Mouse (Mus musculus) cerebellum, adult 8-10 months (tissue): ENCODE measurements around the gene Zbtb22.
"Not testable (repeated sequence)": the region's sequence is repeated elsewhere in the genome, so short reads cannot be mapped to it uniquely, and the experiment has no call there.

ENCODE experiments used
- DNase-seq: peaks from one replicate; pipeline ENCODE4 v3.0.0; 2022

The Zbtb22 gene

DNA sequence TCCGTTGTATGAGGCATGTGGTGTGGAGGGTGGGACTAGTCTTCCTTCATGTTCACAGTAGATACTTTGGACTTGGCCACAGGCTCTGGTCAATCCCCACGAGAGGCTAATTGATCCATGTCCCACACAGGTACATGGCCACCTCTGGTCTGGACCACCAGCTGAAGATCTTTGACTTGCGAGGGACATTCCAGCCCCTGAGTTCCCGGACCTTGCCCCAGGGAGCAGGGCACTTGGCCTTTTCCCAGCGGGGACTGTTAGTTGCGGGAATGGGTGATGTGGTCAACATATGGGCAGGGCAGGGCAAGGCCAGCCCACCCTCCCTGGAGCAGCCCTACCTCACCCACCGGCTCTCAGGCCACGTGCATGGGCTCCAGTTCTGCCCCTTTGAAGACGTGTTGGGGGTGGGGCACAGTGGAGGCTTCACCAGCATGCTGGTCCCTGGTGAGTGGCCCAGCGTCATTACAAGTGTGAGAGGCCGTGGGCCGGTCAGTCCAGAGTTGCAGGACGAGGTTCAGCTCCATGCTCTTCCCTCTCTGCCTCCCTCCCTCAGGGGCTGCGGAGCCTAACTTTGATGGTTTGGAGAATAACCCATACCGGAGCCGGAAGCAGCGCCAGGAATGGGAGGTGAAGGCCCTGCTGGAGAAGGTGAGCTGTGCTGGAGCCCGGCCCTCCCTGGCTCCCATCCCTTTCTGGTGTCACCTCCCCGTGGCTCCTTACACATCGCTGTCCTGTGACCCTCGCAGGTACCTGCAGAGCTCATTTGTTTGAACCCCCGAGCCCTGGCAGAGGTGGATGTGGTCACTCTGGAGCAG is 32.6 kb downstream of the Zbtb22 start:
- DNase-seq, result peak; percentile 21

DNA sequence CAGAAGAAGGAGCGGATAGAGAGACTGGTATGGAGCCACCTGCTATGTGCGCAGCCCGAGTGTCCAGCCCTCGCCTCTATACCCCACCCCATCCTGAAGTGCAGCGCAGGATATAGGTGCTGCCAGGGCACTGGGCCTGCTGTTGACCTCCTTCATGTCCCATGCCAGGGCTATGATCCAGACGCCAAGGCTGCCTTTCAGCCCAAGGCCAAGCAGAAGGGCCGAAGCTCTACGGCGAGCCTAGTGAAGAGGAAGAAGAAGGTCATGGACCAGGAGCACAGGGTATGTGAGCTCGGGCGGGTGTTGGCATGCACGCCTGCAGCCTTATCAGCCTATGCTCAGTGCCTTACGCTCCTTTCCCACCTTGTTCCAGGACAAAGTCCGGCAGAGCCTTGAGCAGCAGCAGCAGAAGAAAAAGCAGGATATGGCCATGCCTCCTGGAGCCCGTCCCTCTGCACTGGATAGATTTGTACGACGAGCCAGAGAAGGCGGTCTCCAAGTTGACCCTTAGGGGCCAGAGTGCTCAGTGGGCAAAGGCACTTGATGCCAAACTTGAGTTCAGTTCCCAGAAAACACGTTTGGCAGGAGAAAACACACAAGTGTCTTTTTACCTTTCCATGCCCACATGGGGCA is 33.3 kb downstream of the Zbtb22 start:
- peak; percentile 13 for DNase-seq

DNA sequence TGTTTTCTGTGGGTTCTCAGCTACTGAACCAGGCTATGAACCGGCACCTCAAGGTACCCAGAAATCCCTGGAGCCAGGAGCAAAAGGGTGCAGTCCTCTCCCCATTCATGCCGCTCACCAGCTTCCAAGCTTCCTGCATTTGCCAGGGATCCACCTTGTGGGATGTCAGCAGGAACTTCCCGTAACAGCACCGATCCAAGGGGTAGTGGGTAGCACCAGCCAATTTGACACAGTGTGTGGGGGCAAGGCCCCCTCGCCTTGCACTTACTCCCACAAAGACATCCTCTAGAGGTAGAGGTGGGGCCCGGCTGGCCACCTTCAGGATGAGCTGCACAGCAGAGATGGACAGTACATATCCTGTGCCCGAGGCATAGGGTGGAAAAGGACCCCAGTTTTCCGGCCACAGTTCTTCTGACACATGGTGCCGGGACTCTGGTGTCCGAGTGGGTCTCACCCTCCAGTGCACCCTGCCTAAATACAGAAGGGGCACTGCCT is 34.5 kb downstream of the Zbtb22 start:
- DNase-seq, result peak; percentile 23

DNA sequence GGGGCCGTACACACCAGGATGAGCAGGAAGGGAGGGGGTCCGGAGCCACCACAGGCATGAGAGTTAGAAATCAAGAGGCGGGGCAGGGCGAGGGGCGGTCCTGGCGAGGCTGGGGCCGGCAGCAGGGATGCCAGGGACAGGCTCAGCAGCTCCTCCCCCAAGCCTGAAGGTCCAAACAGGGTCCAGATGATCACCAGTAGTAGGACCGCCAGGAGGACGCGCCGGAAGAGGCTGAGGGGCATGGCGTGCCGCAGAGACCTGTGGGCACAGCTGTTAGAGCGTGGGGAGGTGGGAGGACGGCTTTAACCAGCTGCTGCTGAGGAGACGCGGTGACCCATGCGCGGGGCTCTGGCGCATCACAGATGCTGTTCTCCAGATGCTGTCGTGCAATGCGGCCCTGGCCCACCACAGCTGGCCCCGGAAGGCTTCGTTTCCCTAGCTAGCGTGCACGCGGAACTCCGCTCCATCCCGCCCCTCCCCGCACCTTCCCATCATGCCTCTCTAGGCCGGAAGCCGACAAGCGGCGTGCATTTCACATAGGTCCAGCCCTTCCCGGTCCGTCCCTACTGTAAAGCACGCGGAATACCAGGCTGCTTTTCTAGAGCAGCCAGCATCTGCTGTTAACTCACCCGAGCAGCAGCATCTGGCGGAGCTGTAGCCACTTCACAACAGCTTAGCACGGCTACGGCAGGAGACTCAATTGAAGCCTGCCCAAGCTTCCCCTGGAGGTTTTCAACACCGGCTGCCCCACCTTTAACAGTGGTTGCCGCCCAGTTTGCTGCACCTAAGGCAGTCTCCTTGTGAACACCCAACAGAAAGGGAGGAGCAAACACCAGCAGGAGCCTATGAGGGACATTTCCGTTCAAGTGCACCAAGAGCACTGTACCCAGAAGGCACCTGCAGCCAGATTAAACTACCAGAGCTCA is 35.6 kb downstream of the Zbtb22 start, which contains the start of gene B3galt4:
Gene B3galt4 (minus strand): TSS at position 468 of the 926 bp plus-strand sequence.
- DNase-seq, result peak; percentile 54

DNA sequence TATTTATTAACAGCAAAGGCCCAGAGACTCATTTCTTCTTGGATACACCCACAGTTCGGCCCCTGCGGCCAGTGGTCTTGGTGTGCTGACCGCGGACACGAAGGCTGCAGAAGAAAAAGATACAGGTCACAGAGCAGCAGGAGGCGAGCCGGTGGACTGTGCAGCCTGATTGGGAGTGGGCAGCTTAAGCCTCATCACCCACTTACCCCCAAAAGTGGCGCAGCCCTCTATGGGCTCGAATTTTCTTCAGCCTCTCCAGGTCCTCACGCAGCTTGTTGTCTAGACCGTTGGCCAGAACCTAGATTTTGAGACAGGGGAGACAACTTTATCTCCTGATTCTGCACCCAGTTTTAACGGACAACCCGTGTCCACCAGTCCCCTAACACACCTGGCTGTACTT is 36.3 kb downstream of the Zbtb22 start:
- not testable (repeated sequence) for DNase-seq

DNA sequence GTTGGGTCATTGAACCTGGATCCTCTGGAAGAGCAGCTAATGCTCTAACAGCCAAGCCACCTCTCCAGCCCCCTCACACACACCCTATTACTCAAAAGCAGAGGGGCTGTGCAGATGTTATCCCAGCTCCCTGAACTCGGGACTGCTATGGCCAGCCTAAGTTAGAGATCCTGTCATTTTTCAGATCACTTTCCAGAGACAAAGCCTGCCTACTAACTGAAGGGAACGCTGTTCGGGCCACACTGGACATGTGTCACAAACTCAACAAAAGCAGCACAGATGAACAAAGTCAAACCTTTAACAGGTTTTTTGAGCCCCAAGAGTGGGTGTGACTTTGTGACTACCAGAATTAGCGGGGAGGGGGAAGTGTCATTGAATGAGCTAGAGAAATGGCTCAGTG is 37.2 kb downstream of the Zbtb22 start:
- no peak for DNase-seq

DNA sequence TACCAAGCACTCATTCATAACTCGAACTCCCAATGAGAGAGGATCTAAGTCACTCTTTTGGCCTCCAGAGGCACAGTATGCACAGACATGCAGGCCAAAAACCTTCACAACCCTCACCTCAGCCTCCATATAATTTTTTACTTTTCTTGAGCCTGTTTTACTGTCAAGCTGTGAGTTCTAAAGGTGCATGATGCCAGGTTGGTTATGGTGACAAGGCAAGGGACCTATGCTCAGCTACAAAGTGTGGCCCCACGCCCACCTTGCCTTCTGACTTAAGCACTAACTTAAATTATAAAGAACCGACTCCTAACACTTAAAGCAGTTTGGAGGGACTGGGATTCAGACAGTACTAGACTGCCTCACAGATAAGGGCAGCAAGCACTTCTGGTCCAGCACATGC is 37.6 kb downstream of the Zbtb22 start:
- DNase-seq, result no peak

DNA sequence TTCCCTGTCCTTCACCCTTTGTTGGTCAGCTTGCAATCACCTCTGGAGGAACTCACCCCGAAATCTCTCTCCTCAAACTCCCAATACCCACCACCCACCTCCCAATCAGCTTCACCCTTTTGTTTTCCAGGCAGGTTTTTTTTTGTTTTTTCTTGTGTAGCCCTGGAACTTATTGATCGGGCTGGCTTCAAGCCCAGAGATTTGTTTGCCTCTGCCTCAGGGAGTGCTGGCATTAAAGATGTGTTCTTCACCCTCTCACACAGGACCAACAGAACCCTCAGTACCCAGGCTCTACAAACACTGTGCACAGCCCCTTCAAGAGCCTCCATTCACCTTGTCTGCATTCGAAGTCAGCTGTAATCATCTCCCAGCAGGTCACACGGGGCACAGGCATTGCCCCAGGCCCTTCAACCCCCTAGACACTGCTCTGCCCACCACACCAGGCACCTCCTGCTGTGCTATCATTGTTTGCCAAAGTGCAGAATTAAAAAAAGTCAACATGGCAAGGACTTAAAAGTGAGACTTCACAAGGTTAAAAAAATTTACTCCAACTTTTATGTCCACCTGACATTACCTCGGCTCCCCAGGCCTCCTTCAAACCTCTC is 38.4 kb downstream of the Zbtb22 start:
- DNase-seq, result no peak

DNA sequence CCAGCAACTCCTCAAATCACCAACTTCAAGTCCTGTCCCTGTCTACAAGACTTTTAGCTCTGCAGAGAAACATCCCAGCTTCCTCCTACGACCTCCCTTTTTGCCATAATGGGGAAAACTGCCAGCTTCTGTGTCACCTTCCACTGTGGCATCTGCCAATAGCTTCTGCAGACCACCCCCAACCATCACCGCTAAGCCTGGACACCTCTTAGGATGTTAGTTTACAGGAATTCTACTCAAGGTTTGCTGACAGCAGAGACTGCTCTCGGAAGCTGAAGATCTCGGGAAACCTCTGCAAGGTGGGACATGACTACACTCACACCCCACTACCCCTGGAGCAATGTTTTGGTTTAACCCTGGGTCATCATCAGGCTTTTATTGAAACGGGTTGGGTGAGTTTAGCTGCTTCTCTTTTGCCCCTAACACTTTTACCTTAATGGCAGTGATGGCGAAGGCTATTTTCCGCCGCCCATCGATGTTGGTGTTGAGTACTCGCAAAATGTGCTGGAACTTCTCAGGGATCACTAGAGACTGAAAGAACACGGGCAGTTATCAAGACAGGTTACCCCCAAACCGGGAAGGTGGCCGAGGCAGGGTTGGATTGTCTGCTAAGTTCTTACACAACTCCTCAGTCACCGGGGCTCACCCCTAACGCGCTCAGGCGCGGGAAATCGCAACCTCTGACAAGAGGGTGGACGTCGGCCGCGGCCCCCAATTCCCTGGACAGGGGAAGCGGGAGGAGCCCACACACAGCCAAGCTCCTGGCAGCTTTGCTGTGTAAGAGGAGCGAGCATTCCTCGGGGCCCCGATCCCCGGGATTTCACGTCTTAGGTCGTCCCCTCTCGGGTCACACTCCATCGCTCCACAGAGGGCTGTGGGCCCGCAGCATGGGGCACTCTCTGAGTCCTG is 39.2 kb downstream of the Zbtb22 start:
- no peak for DNase-seq

DNA sequence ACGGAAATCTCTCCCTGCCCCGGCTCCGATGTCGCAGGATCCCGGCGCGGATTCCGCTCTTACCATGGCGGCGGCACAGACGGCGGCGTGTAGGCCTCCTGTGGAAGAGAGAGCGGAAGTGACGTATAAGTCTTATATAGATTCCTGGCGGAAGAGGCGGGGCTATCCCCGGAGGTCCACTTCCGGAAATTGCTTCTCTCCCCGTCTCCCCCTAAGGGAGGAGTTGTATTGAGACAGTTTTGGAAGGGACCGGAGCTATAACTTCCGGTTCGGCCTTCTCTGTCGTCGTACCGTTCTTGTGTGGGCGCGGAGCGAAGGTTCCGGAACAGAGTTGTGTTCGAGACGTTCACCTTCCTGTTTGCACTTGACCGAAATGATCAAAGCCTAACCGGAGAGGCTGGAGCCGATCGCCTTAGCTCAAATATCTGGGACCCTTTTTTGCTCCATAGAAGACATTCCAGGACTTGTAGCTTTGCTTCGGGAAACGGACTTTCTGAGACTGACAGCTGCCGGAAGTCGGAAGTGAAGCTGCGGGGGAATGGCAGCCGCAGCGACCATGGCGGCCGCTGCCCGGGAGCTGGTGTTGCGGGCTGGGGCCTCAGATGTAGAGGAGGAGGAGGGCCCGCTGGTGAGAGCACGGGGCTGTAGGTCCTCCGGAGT is 40.0 kb downstream of the Zbtb22 start, which contains the start of the genes Vps52 and Rps18:
Gene Vps52 (plus strand): TSS at position 258 of the 660 bp plus-strand sequence.
Gene Rps18 (minus strand): TSS at position 447 of the 660 bp plus-strand sequence.
- peak; percentile 98 for DNase-seq

DNA sequence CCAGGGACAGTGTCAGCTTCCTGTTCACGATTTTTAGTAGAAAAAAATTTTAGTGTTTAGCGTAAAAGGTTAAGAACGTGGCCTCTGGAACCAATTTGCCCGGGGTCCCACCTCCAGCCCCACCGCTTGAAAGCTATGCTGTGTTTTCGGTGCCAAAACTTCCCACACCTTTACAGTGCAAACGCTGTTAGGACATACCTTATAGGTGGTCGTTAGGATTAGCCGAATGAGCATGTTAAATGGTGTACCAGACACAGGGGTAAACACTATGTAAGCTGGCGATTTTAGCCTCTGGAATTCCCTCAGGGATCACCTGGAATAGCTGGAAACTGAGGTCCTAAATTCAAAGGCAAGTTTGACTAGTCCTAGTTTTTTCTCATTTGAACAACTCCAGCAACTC is 40.6 kb downstream of the Zbtb22 start:
- no peak for DNase-seq

DNA sequence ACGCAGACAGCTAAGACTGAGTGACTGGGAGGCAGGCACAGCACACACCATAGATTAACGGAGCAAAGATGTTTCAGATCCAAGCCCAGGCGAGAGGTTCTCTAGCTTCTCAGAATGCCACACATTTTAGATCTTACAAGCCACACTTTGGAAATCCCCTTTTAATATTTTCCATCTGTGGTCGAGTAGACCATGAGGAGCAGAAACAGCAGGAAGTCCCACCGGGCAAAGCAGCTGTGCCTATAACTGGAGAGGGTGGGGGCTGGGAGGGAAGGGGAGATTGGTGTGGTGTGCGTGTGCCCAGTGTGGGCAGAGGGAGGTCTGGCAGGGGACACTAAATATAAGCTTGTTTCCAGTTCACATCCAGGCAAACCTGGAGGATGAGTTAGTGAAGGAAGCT is 41.8 kb downstream of the Zbtb22 start:
- no peak for DNase-seq

DNA sequence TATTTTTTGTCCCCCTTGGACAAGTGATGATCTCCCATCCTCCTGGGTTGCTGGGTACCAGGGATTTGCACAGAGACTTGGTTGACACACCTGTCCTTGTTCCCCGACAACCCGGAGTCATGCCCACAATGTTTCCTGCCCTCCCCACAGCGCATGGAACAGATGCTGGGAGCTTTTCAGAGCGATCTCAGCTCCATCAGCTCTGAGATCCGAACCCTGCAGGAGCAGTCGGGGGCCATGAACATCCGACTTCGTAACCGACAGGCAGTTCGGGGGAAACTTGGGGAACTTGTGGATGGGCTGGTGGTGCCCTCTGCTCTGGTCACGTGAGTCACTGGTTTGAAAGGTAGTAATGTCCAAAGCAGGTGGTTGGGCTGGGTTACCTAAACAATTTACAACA is 42.7 kb downstream of the Zbtb22 start:
- DNase-seq, result no peak

DNA sequence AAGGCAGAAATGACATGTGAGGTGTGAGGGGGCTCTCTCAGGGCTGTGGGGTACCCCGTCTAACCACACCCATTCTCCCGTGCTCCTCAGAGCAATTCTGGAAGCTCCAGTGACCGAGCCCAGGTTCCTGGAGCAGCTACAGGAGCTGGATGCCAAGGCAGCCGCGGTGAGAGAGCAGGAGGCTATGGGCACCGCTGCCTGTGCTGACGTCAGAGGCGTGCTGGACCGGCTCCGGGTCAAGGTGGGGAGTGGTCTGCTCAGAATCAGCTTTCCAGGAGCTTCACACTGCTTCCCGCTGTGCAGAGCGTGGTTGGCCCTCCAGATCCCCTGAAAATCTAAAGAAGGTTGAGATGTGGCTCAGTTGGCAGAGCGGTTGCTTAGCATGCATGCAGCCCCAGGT is 43.4 kb downstream of the Zbtb22 start:
- DNase-seq, result no peak

DNA sequence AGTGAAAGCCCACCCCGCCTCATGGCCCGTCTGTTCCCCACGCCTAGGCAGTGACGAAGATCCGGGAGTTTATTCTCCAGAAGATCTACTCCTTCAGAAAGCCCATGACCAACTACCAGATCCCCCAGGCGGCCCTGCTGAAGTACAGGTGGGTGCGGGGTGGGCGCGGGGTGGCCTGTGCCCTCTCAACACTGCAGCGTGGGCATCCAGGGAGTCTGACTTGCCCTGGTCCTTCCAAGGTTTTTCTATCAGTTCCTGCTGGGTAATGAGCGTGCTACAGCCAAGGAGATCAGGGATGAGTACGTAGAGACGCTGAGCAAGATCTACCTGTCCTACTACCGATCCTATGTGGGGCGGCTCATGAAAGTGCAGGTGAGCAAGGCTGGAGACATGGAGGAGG is 44.2 kb downstream of the Zbtb22 start:
- no peak for DNase-seq

DNA sequence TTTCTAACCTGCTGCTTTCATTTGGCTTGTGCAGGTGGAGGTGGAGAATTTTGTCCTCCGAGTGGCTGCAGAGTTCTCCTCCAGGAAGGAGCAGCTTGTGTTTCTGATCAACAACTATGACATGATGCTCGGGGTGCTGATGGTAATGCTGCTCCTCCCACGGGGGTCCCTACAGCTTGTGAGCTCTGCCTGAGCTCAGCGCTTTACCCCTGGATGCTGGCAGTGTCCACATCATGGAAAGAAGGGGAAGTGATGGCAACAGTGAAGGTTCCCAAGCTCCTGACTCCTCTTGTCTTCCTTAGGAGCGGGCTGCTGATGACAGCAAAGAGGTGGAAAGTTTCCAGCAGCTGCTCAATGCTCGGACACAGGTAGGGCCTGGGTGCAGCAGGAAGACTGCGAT is 47.2 kb downstream of the Zbtb22 start:
- DNase-seq, result no peak

DNA sequence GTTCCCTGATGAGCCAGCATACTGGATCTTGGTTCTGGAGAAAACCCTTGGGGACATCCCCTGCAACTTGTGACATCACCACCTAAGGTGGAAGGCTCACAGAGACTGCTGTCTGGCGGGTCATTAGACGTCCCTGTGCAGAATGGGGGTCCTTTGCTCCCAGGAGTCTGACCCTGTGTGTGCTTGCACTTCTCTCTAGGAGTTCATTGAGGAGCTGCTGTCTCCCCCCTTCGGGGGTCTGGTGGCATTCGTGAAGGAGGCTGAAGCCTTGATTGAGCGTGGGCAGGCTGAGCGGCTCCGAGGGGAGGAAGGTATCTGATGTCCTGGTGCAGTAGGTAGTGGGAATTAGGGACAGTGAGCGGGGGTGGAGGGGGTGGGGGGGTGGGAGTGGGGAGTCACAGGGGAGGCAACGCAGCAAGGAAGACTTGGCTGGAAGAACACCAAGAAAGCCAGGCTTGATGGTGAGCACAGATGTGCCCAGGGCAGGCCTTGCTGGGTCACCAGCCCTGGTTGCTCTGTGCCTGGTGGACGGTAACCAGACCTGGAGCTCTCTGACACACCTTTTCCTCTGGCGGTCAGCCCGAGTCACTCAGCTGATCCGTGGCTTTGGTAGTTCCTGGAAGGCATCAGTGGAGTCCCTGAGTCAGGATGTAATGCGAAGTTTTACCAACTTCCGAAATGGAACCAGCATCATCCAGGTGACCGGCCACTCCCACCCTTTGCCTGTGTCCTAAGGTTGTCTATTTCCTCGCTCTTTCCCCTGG is 49.6 kb downstream of the Zbtb22 start:
- no peak for DNase-seq

DNA sequence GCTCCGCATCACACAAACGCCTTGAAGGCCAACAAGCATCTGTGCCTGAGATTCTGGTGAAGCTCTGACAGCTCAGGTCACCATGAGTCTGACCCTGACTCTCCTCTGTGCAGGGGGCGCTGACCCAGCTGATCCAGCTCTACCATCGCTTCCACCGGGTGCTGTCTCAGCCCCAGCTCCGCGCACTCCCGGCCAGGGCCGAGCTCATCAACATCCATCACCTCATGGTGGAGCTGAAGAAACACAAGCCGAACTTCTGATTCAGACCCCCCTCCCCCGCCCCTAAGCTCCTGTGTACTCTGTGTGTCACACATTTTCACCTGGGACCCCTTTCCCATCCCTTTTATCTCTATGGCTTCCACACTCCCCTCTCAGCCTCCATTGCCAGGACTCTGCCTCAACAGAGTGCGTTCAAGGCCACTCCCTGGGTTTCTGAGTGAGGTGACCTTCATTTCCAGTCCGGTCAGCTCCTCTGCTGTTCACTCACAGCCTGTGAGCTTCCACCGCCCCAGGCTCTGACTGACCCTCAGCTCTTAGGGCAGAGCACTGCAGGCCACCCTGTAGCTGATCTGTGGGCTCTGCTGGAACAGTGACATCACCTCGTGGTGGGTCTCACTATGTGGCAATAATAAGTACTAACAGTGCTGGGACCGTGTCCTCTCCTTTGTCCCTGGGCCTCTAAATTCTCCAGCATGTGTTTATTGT is 50.3 kb downstream of the Zbtb22 start:
- no peak for DNase-seq

DNA sequence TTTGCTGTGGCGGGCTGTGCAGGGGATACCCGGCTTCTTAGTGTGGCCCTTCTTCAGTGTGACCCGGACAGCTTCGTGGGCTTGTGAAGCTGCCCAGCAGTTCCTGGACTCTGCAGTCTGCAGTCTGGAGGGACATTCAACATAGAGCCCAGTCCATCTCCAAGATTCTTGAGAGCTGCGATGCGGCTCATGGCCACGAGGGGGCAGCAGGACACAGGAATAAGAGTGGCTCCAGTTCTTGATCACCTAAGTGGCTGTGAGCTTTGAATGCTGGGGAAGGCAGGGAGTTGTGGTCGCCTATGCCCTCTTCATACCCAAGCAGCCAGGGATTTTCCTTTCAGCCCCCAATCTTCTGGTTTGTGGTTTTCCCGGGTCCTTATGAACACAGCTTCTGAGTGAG is 52.8 kb downstream of the Zbtb22 start:
- DNase-seq, result peak; percentile 74
